Mouse (Mus musculus) intestine, embryonic 15.5 days (tissue): ENCODE measurements around the gene Mdga1. TPM values are rescaled to one million over a fixed set of nuclear protein-coding genes. Genes with fewer than 3 reads are reported as not detected.
A peak's percentile ranks its signal among the peaks of the same experiment; 100 is the strongest.

ENCODE experiments used
- ATAC-seq: fragments of 200-750 bp; cut with Nextera tagmentation; 2 replicates; pipeline ENCODE4 v1.8.0; 2017; ENCODE audit warnings: moderate TSS enrichment, moderate library complexity
- H3K27ac ChIP-seq: fragments of 300-500 bp; sonication (generic); 2 replicates; pipeline ENCODE4 v1.5.1; 2015; ENCODE audit warnings: mild to moderate bottlenecking, inconsistent platforms
- H3K27me3 ChIP-seq: fragments of 300-500 bp; sonication (generic); replicated peaks from 2 replicates; pipeline ENCODE4 v1.6.1; 2015; ENCODE audit warnings: inconsistent platforms
- H3K36me3 ChIP-seq: fragments of 300-500 bp; sonication (generic); 2 replicates; pipeline ENCODE4 v1.6.1; 2015; ENCODE audit warnings: inconsistent platforms
- H3K4me1 ChIP-seq: fragments of 300-500 bp; sonication (generic); replicated peaks from 2 replicates; pipeline ENCODE4 v1.6.1; 2015; ENCODE audit warnings: inconsistent platforms
- H3K4me2 ChIP-seq: fragments of 300-500 bp; sonication (generic); replicated peaks from 2 replicates; pipeline ENCODE4 v1.6.1; 2015; ENCODE audit warnings: mild to moderate bottlenecking, inconsistent platforms
- H3K4me3 ChIP-seq: fragments of 300-500 bp; sonication (generic); replicated peaks from 2 replicates; pipeline ENCODE4 v1.5.1; 2015; ENCODE audit warnings: inconsistent platforms
- H3K9ac ChIP-seq: fragments of 300-500 bp; sonication (generic); 2 replicates; pipeline ENCODE4 v1.6.1; 2015; ENCODE audit warnings: inconsistent platforms
- H3K9me3 ChIP-seq: fragments of 300-500 bp; sonication (generic); 2 replicates; pipeline ENCODE4 v1.6.1; 2016; ENCODE audit warnings: inconsistent platforms
- WGBS: fragments of 180-500 bp; shearing (Covaris S2); methylation state at CpG from one replicate; pipeline ENCODE4 v1.1.7; 2015; 5-methylcytosine and 5-hydroxymethylcytosine counted together
- polyA plus RNA-seq: library from polyadenylated mRNA; unstranded; fragments of >200 nt; fragmentation: Nextera tagmentation; extraction: Ambion mirVana; gene quantifications from 2 replicates; pipeline ENCODE4 v1.2.1, GENCODE M21; 2015

Mdga1 gene
- polyA plus RNA-seq, 1 experiment from 2014 or later, result 2.1 TPM

GRCm38 (mm10) chr17:29995986-29996385, 26.1 kb upstream of the Mdga1 start:
- 86% methylated on average over 5 of the region's 5 CpGs for WGBS
- ATAC-seq, result no peak
- H3K27me3 ChIP-seq, result no peaks in the 10 kb centered on the region

GRCm38 (mm10) chr17:29994459-29994858, 24.6 kb upstream of the Mdga1 start:
- ATAC-seq, result no peak
- Histone ChIP-seq H3K4me1 (no peaks in the 10 kb centered on the region), H3K4me2 (no peak overlapping the region), H3K9me3 (no peaks in the 10 kb centered on the region), H3K9ac (no peak overlapping the region), H3K4me3 (no peak overlapping the region), H3K36me3 (no peaks in the 10 kb centered on the region), H3K27ac (no peak overlapping the region), H3K27me3 (no peaks in the 10 kb centered on the region)
- WGBS, result 76% methylated on average over 4 of the region's 4 CpGs

More at GRCm38 (mm10) chr17:29995986-29996385, 26.1 kb upstream of the Mdga1 start:
- Histone ChIP-seq H3K36me3 (no peaks in the 10 kb centered on the region), H3K4me3 (no peak overlapping the region), H3K9me3 (no peaks in the 10 kb centered on the region), H3K9ac (no peak overlapping the region), H3K4me1 (no peaks in the 10 kb centered on the region), H3K27ac (no peak overlapping the region), H3K4me2 (no peak overlapping the region)

GRCm38 (mm10) chr17:29994011-29994410, 24.1 kb upstream of the Mdga1 start:
- Histone ChIP-seq H3K36me3 (no peaks in the 10 kb centered on the region), H3K9ac (no peak overlapping the region), H3K4me1 (no peaks in the 10 kb centered on the region), H3K9me3 (no peaks in the 10 kb centered on the region), H3K27me3 (no peaks in the 10 kb centered on the region), H3K27ac (no peak overlapping the region), H3K4me2 (no peak overlapping the region), H3K4me3 (no peak overlapping the region)
- WGBS, result 78% methylated on average over 3 of the region's 3 CpGs
- no peak for ATAC-seq

DNA sequence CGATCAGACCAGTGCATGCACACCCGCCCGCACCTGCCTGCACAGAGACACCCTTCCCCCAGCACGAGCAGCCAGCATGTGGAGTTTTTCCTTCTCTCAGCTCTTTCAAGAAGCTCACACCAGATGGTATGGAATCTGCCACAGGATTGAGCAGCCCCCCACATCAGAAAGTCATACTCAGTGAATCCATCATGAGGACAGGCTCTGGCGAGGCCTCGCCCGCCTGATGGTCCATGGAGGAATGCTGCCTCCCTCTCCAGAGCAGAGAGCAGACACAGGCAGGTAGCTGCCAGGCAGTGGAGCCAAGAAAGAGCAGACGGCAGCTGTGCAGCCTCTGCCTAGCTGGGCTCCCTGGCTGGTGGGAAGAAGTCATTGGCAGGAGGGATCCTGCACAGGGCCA, 23.6 kb upstream of the Mdga1 start:
- 63% methylated on average over 8 of the region's 8 CpGs for WGBS
- H3K4me2 ChIP-seq, result no peak overlapping the region
- no peak overlapping the region for H3K4me3 ChIP-seq
- no peaks in the 10 kb centered on the region for H3K4me1 ChIP-seq
- H3K9ac ChIP-seq, result no peak overlapping the region
- H3K27ac ChIP-seq, result no peak overlapping the region
- no peak for ATAC-seq
- no peaks in the 10 kb centered on the region for H3K36me3 ChIP-seq
- H3K27me3 ChIP-seq, result no peaks in the 10 kb centered on the region
- H3K9me3 ChIP-seq, result no peaks in the 10 kb centered on the region

- 75% methylated on average over 2 of the region's 2 CpGs for WGBS
- H3K4me1 ChIP-seq, result no peaks in the 10 kb centered on the region
- no peak overlapping the region for H3K4me2 ChIP-seq
- H3K27ac ChIP-seq, result no peak overlapping the region
- no peak for ATAC-seq
- H3K36me3 ChIP-seq, result no peaks in the 10 kb centered on the region
- H3K4me3 ChIP-seq, result no peak overlapping the region
- H3K9ac ChIP-seq, result no peak overlapping the region
- H3K9me3 ChIP-seq, result no peaks in the 10 kb centered on the region
- no peaks in the 10 kb centered on the region for H3K27me3 ChIP-seq
Observed at GRCm38 (mm10) chr17:29990845-29991244, 21.0 kb upstream of the Mdga1 start.

GRCm38 (mm10) chr17:29990136-29990535, 20.2 kb upstream of the Mdga1 start:
- ATAC-seq, result no peak
- 89% methylated on average over 3 of the region's 3 CpGs for WGBS

DNA sequence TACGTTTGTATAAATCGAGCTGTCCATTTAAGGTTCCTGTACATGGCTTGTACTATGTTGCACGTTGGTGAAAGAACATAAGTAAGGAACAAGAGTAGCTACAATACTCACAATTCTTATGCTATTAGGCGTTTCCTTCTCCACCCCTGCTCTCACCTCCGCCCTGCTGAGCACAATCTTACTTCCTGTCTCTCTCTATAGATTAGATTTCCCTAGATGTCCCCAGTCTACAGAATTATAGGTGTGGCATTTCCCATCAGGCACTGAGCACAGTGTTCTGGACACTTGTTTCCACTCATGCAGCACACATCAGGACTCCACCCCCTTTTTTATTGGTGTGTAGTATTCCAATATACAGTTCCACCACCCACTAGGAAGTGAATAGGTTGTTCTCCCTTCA, 19.8 kb upstream of the Mdga1 start:
- no peak overlapping the region for H3K9ac ChIP-seq
- ATAC-seq, result no peak
- no peaks in the 10 kb centered on the region for H3K36me3 ChIP-seq
- no peak overlapping the region for H3K27ac ChIP-seq
- H3K4me3 ChIP-seq, result no peak overlapping the region
- no peaks in the 10 kb centered on the region for H3K4me1 ChIP-seq
- H3K9me3 ChIP-seq, result no peaks in the 10 kb centered on the region
- H3K4me2 ChIP-seq, result no peak overlapping the region
- 90% methylated on average over 5 of the region's 5 CpGs for WGBS
- no peaks in the 10 kb centered on the region for H3K27me3 ChIP-seq

More at GRCm38 (mm10) chr17:29990136-29990535, 20.2 kb upstream of the Mdga1 start:
- Histone ChIP-seq H3K4me1 (no peaks in the 10 kb centered on the region), H3K9ac (no peak overlapping the region), H3K4me3 (no peak overlapping the region), H3K9me3 (no peaks in the 10 kb centered on the region), H3K27me3 (no peaks in the 10 kb centered on the region), H3K4me2 (no peak overlapping the region), H3K27ac (no peak overlapping the region), H3K36me3 (no peaks in the 10 kb centered on the region)

DNA sequence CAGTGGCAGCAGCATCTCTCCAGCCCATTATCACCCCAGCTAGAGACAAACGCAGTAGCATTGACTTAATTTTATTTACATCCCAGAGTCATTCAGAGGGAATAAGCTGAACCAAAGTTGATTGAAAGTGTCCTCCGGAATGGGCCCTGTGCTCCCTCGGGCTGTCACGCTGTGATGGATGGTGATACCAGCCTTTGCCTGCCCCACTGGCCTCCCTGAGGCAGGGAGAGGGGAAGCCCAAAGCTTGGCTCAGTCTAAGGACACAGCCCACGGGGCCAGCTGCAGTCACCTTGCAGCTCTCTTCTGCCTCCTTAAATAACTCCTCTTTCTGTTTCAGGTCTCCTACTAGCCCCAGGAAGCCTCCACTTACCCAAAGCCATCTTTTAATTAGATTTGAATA, 18.3 kb upstream of the Mdga1 start:
- Histone ChIP-seq H3K9ac (no peak overlapping the region), H3K4me2 (no peak overlapping the region), H3K4me1 (no peaks in the 10 kb centered on the region), H3K9me3 (no peaks in the 10 kb centered on the region), H3K27ac (no peak overlapping the region), H3K4me3 (no peak overlapping the region), H3K27me3 (no peaks in the 10 kb centered on the region), H3K36me3 (no peaks in the 10 kb centered on the region)
- ATAC-seq, result no peak
- WGBS, result 14% methylated on average over 5 of the region's 5 CpGs

DNA sequence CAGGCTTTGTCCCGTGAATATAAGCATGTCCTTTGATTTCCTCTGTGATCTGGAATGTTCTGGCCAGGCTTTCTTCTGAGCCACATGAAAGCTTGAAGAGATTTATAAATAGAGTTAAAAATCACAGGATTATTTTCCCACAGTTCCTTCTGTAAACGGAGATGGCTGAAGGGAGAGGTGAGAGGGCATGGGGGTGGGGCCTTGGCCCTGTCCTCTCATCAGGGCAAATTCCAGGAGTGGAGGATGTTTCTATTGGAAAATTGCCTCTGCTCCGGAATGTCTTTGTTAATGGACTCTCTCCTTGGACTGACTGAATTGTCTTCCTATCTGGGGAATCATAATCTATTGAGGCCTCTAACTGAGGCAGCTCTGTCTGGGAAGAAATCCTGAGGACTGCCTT, 15.6 kb upstream of the Mdga1 start:
- Histone ChIP-seq H3K4me3 (no peak overlapping the region), H3K9me3 (no peaks in the 10 kb centered on the region), H3K4me1 (no peaks in the 10 kb centered on the region), H3K27ac (no peak overlapping the region), H3K36me3 (no peaks in the 10 kb centered on the region), H3K27me3 (no peaks in the 10 kb centered on the region), H3K4me2 (no peak overlapping the region), H3K9ac (no peak overlapping the region)
- ATAC-seq, result peak; percentile 59; the same call in 1 of the 2 replicates
- WGBS, result 25% methylated on average over 3 of the region's 3 CpGs

GRCm38 (mm10) chr17:29984931-29985330, 15.0 kb upstream of the Mdga1 start:
- WGBS, result 78% methylated on average over 7 of the region's 7 CpGs
- Histone ChIP-seq H3K4me1 (peaks cover 4% of the 10 kb centered on the region; the same call in 1 of the 2 replicates), H3K9me3 (no peaks in the 10 kb centered on the region), H3K27ac (no peak overlapping the region), H3K36me3 (no peaks in the 10 kb centered on the region), H3K4me2 (no peak overlapping the region), H3K27me3 (no peaks in the 10 kb centered on the region), H3K9ac (no peak overlapping the region), H3K4me3 (no peak overlapping the region)
- no peak for ATAC-seq

DNA sequence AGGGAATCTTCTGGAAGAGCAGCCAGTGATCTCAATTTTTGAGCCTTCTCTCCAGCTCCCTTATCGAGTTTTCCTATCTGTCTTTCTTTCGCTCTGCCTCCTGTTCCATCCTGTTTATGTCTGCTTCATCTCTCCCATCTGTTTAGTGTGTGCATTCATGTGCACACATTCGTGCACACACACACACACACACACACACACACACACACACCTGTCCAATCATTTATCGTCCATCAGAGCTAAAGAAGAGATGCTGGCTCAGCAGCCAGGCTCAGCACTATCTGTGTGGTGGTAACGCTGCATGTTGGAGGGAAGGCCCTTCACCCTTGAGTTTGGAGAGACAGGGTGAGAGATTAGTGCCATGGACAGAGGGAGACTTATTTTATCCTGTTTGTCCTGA, 13.3 kb upstream of the Mdga1 start:
- H3K27me3 ChIP-seq, result no peaks in the 10 kb centered on the region
- ATAC-seq, result no peak
- no peak overlapping the region for H3K4me2 ChIP-seq
- no peak overlapping the region for H3K27ac ChIP-seq
- 74% methylated on average over 5 of the region's 5 CpGs for WGBS
- no peaks in the 10 kb centered on the region for H3K36me3 ChIP-seq
- H3K4me3 ChIP-seq, result no peak overlapping the region
- no peaks in the 10 kb centered on the region for H3K9me3 ChIP-seq
- H3K4me1 ChIP-seq, result peaks cover 7% of the 10 kb centered on the region
- H3K9ac ChIP-seq, result no peak overlapping the region

GRCm38 (mm10) chr17:29981568-29981967, 11.7 kb upstream of the Mdga1 start:
- no peaks in the 10 kb centered on the region for H3K36me3 ChIP-seq
- peaks cover 7% of the 10 kb centered on the region for H3K4me1 ChIP-seq
- H3K9me3 ChIP-seq, result no peaks in the 10 kb centered on the region
- ATAC-seq, result no peak
- no peak overlapping the region for H3K9ac ChIP-seq
- H3K4me2 ChIP-seq, result no peak overlapping the region
- WGBS, result 64% methylated on average over 8 of the region's 8 CpGs
- no peaks in the 10 kb centered on the region for H3K27me3 ChIP-seq
- H3K27ac ChIP-seq, result no peak overlapping the region
- H3K4me3 ChIP-seq, result no peak overlapping the region

DNA sequence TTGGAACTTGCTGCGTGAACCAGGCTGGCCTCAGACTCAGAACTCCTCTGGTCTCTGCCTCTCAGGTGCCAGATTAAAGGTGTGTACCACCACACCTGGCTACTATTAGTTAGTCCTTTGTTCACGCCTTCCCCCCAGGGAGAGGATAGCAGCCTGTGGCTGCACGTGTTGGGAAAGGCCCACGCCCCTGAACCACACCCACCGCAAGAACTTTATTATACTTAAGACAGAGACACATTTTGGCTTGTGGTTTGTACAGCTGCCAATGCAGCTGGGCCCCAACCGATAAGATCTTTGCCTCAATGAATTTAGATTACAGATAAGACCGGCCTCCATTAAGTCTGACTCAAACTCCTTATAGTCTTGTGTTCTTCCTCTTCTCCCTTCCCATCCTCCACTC, 10.0 kb upstream of the Mdga1 start:
- 47% methylated on average over 7 of the region's 7 CpGs for WGBS
- peak; percentile 66 for ATAC-seq
- H3K9ac ChIP-seq, result no peak overlapping the region
- no peak overlapping the region for H3K4me3 ChIP-seq
- H3K36me3 ChIP-seq, result no peaks in the 10 kb centered on the region
- no peaks in the 10 kb centered on the region for H3K27me3 ChIP-seq
- no peak overlapping the region for H3K27ac ChIP-seq
- no peak overlapping the region for H3K4me2 ChIP-seq
- H3K9me3 ChIP-seq, result no peaks in the 10 kb centered on the region
- peaks cover 10% of the 10 kb centered on the region for H3K4me1 ChIP-seq
